Mouse (Mus musculus): ENCODE results near the gene Tfip11. TPM values are rescaled to one million over a fixed set of nuclear protein-coding genes. Genes with fewer than 3 reads are reported as not detected.

Gene Tfip11
- total and polyA plus RNA-seq, 3 experiments: 8.8 to 28.6 (median 23.8) TPM

- Histone ChIP-seq H3K4me2 (ENCODE audit: insufficient read depth, low read depth, poor library complexity, severe bottlenecking) (peak overlapping the region; percentile 87), H3K9me3 (replicated peaks; ENCODE audit: low read length) (peaks cover 4% of the 10 kb centered on the region), H3K27ac (ENCODE audit: insufficient read depth, low read depth) (peak overlapping the region; percentile 30; the same call in 1 of the 2 replicates), H3K36me3 (replicated peaks in 1 of 2; ENCODE audit: control insufficient read depth in 1 of 2, insufficient read depth in 1 of 2, low read length in 1 of 2) (peaks cover 19 to 26% of the 10 kb centered on the region in 2 experiments), H3K79me2 (replicated peaks; ENCODE audit: control insufficient read depth, extremely low read depth, insufficient read depth, poor library complexity, severe bottlenecking) (peaks cover 17% of the 10 kb centered on the region), H3K9ac (ENCODE audit: insufficient read depth, low read depth) (peak overlapping the region; percentile 50), H3K4me3 (replicated peaks in 1 of 3; ENCODE audit: low read depth in 2 of 3, low read length in 2 of 3, poor library complexity in 1 of 3) (peak overlapping the region; percentile 56 to 100 (median 84)), H3K27me3 (replicated peaks) (peaks cover 26% of the 10 kb centered on the region), H3K4me1 (ENCODE audit: control insufficient read depth in 1 of 2, insufficient read depth in 2 of 2) (peaks cover 3 to 27% of the 10 kb centered on the region in 2 experiments; a peak in 3 of 4 replicates)
- TF ChIP-seq UBTF (IDR thresholded peaks at IDR 0.05; ENCODE audit: low read depth, low read length) (no peak), RCOR1 (conservative IDR thresholded peaks at IDR 0.05; ENCODE audit: low read depth, low read length) (peak; percentile 49; the same call in 1 of the 2 replicates), CTCF (conservative IDR thresholded peaks at IDR 0.05 in 1 of 2, IDR thresholded peaks at IDR 0.05 in 1 of 2; ENCODE audit: low read depth in 2 of 2, low read length in 2 of 2) (no peak), MAZ (IDR thresholded peaks at IDR 0.05; ENCODE audit: low read depth, low read length) (no peak), TBP (conservative IDR thresholded peaks at IDR 0.05; ENCODE audit: low read depth, low read length) (peak; percentile 31; the same call in 1 of the 2 replicates), IRF4 (IDR thresholded peaks at IDR 0.05; ENCODE audit: low read depth, low read length) (peak; percentile 13; the same call in 1 of the 2 replicates), TCF12 (IDR thresholded peaks at IDR 0.05; ENCODE audit: low read depth, low read length) (peak; percentile 65; the same call in 1 of the 2 replicates), USF2 (conservative IDR thresholded peaks at IDR 0.05; ENCODE audit: low read depth, low read length) (no peak), POLR2AphosphoS2 (IDR thresholded peaks at IDR 0.05; ENCODE audit: low read depth, low read length) (peak; percentile 55; the same call in 1 of the 2 replicates), BHLHE40 (IDR thresholded peaks at IDR 0.05; ENCODE audit: low read depth, low read length) (peak; percentile 75), USF1 (IDR thresholded peaks at IDR 0.05; ENCODE audit: low read depth, low read length) (peak; percentile 32; the same call in 1 of the 2 replicates), ETS1 (conservative IDR thresholded peaks at IDR 0.05; ENCODE audit: low read depth, low read length) (no peak; the same call in 1 of the 2 replicates), RAD21 (IDR thresholded peaks at IDR 0.05; ENCODE audit: low read depth, low read length) (no peak; the same call in 1 of the 2 replicates), POLR2A (IDR thresholded peaks at IDR 0.05; ENCODE audit: low read depth, low read length) (peak; percentile 58), CHD2 (IDR thresholded peaks at IDR 0.05; ENCODE audit: low read length) (peak; percentile 22; the same call in 1 of the 2 replicates), HCFC1 (IDR thresholded peaks at IDR 0.05; ENCODE audit: low read depth, low read length) (no peak; the same call in 1 of the 2 replicates), PAX5 (IDR thresholded peaks at IDR 0.05; ENCODE audit: low read length) (no peak), MAFK (IDR thresholded peaks at IDR 0.05; ENCODE audit: insufficient replicate concordance, low read length) (no peak), ZMIZ1 (IDR thresholded peaks at IDR 0.05; ENCODE audit: low read depth, low read length) (peak; percentile 74; the same call in 1 of the 2 replicates), SIN3A (IDR thresholded peaks at IDR 0.05; ENCODE audit: low read length) (peak; percentile 53), NELFE (IDR thresholded peaks at IDR 0.05; ENCODE audit: low read depth, low read length) (peak; percentile 57), MYC (IDR thresholded peaks at IDR 0.05; ENCODE audit: low read depth, low read length) (peak; percentile 43; the same call in 1 of the 2 replicates), SMC3 (IDR thresholded peaks at IDR 0.05; ENCODE audit: low read depth, low read length) (peak; percentile 9; the same call in 1 of the 2 replicates), NRF1 (IDR thresholded peaks at IDR 0.05; ENCODE audit: low read depth, low read length) (peak; percentile 50), MXI1 (IDR thresholded peaks at IDR 0.05; ENCODE audit: low read depth, low read length) (peak; percentile 58), MAX (IDR thresholded peaks at IDR 0.05; ENCODE audit: low read length) (peak; percentile 67), ELF1 (IDR thresholded peaks at IDR 0.05; ENCODE audit: low read depth, low read length) (peak; percentile 32; the same call in 1 of the 2 replicates), GABPA (IDR thresholded peaks at IDR 0.05; ENCODE audit: insufficient replicate concordance, low read depth, low read length) (no peak), JUND (conservative IDR thresholded peaks at IDR 0.05; ENCODE audit: low read depth, low read length) (no peak), KAT2A (IDR thresholded peaks at IDR 0.05; ENCODE audit: insufficient replicate concordance, low read length) (no peak), CHD1 (IDR thresholded peaks at IDR 0.05; ENCODE audit: low read depth, low read length) (0 out of 2 replicates have a peak, but pooled peaks have one; percentile 68), JUN (IDR thresholded peaks at IDR 0.05; ENCODE audit: insufficient read depth, low read depth, low read length) (no peak), MEF2A (IDR thresholded peaks at IDR 0.05; ENCODE audit: borderline replicate concordance, low read depth, low read length) (no peak; the same call in 1 of the 2 replicates)
- in situ Hi-C loops (cut with MboI; ENCODE audit: low pct_ligation_motif_present, low pct_unique_long_range_greater_than_20kb, low sequenced_read_pairs) (loop anchor here (10.0 kb wide), 1 partner anchor 50 kb away; the partner anchor contains the start of gene Tpst2), dilution Hi-C loops (cut with MboI; ENCODE audit: extremely low pct_ligation_motif_present, extremely low pct_unique_long_range_greater_than_20kb, low sequenced_read_pairs) (no loop called here)
- DNase-seq (ENCODE audit: extremely low read depth): peak; percentile 86
These were observed 1.3 kb upstream of the Tfip11 start for GRCm38 (mm10) chr5:112324637-112325545.

Data from CH12.LX (cell line).